Comparison of ENCODE assay signal across 9 mouse cellular contexts in the genomic region with DNA sequence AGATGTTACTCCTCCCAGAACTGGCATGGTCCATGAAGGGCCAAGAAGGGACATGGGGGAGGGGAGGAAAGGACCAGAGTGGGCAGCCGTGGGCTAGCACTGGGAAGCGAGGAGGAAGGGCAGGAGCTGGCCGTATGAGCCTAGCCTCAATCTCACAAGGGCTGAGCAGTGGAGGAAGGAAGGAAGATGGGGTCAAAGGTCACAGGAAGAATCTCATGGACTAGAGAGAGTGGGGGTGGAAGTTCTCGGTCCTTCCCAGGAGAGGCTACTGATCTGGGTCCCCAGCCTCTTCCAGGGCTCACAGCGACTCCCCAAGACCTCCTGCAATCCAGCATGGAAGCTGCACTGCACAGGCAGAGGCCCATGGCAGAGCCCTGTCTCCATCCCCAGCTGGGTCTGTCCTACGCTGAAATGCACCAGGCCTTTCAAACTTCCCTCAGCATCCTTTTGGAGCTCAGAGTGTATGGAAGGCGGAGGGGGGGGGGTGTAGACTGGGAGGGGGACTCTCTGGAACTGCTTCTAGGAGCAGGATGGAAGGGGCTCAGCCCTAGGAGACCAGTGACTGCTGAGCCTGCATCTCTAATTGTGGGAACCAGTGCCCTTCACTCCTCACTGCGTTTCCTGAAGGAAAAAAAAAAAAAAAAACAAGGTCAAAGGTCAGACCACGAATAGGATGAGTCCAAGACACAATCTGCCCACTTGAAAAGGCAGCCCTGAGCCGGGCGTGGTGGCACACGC. TPM values are rescaled to one million over a fixed set of nuclear protein-coding genes. Genes with fewer than 3 reads are reported as not detected.
DNase-seq lines count a peak whose midpoint lies in the region; ATAC-seq and TF ChIP-seq lines count a peak whose summit lies in the region.
"Had no signal": no experiment of that assay in that cellular context is flagged by ENCODE, and none has a peak within 500 bp of the region (broad histone marks: within the 10 kb centered on the region; RNA-seq: fewer than 3 reads in every experiment).

No protein-coding gene starts in this region.

- TF ChIP-seq CTCF in hindbrain, postnatal 0 days (IDR thresholded peaks at IDR 0.05; ENCODE audit: low read depth), result no peak
- TF ChIP-seq CTCF in liver, postnatal 0 days (IDR thresholded peaks at IDR 0.05; ENCODE audit: low read depth), result no peak

- peaks cover 3% of the 10 kb centered on the region; the same call in 1 of the 2 replicates for H3K4me1 ChIP-seq in heart, embryonic 15.5 days (replicated peaks)
- H3K4me1 ChIP-seq in lung, embryonic 15.5 days, result peaks cover 3% of the 10 kb centered on the region; the same call in 1 of the 2 replicates
- H3K4me1 ChIP-seq in hindbrain, postnatal 0 days (ENCODE audit: insufficient read depth, low read length), result no peaks in the 10 kb centered on the region
- no peaks in the 10 kb centered on the region for H3K4me1 ChIP-seq in liver, postnatal 0 days (ENCODE audit: insufficient read depth)

- no peaks in the 10 kb centered on the region for H3K36me3 ChIP-seq in heart, embryonic 15.5 days
- H3K36me3 ChIP-seq in lung, embryonic 15.5 days, result no peaks in the 10 kb centered on the region
- H3K36me3 ChIP-seq in hindbrain, postnatal 0 days (ENCODE audit: insufficient read depth, low read length), result no peaks in the 10 kb centered on the region
- no peaks in the 10 kb centered on the region for H3K36me3 ChIP-seq in liver, postnatal 0 days (replicated peaks; ENCODE audit: insufficient read depth, low read length)

- H3K27ac ChIP-seq in heart, embryonic 15.5 days, result no peak overlapping the region
- no peak overlapping the region for H3K27ac ChIP-seq in lung, embryonic 15.5 days
- no peak overlapping the region for H3K27ac ChIP-seq in hindbrain, postnatal 0 days
- no peak overlapping the region for H3K27ac ChIP-seq in liver, postnatal 0 days (ENCODE audit: low read depth)
- H3K27ac ChIP-seq: macrophage had no signal

- 61% methylated on average over 12 of the region's 12 CpGs for WGBS in heart, embryonic 15.5 days
- WGBS in lung, embryonic 15.5 days, result 56% methylated on average over 12 of the region's 12 CpGs
- WGBS in hindbrain, postnatal 0 days, result 49% methylated on average over 12 of the region's 12 CpGs
- 54% methylated on average over 12 of the region's 12 CpGs for WGBS in liver, postnatal 0 days (ENCODE audit: insufficient replicate concordance)

- no peaks in the 10 kb centered on the region for H3K27me3 ChIP-seq in heart, embryonic 15.5 days
- no peaks in the 10 kb centered on the region for H3K27me3 ChIP-seq in lung, embryonic 15.5 days
- H3K27me3 ChIP-seq in hindbrain, postnatal 0 days (ENCODE audit: insufficient read depth, low read length), result no peaks in the 10 kb centered on the region
- no peaks in the 10 kb centered on the region for H3K27me3 ChIP-seq in liver, postnatal 0 days (ENCODE audit: insufficient read depth, low read length)

- H3K9me3 ChIP-seq in heart, embryonic 15.5 days (replicated peaks), result no peaks in the 10 kb centered on the region
- H3K9me3 ChIP-seq in lung, embryonic 15.5 days, result no peaks in the 10 kb centered on the region
- no peaks in the 10 kb centered on the region for H3K9me3 ChIP-seq in hindbrain, postnatal 0 days (ENCODE audit: low read length)
- no peaks in the 10 kb centered on the region for H3K9me3 ChIP-seq in liver, postnatal 0 days (ENCODE audit: low read length)

- no peak overlapping the region for H3K4me2 ChIP-seq in heart, embryonic 15.5 days
- H3K4me2 ChIP-seq in lung, embryonic 15.5 days, result no peak overlapping the region
- H3K4me2 ChIP-seq in hindbrain, postnatal 0 days (ENCODE audit: low read depth, low read length), result no peak overlapping the region
- H3K4me2 ChIP-seq in liver, postnatal 0 days (ENCODE audit: low read depth, low read length), result no peak overlapping the region

- intact Hi-C loops in heart, postnatal 36 days (cut with DNase I), result loop anchor here (1.0 to 10.0 kb wide), 4 partner anchors 53 to 419 kb away; no protein-coding TSS in a partner anchor

- no peak for DNase-seq in heart, postnatal 36 days
- no peak for DNase-seq in lung, postnatal 14 days
- no peak for DNase-seq in hindbrain, postnatal 0 days (ENCODE audit: low spot score)
- no peak for DNase-seq in liver, postnatal 0 days
- DNase-seq in spleen, adult 18-20 months, result no peak
- DNase-seq in B cell, adult 2 months, result no peak

- no peak for TF ChIP-seq EP300 in liver, postnatal 0 days (IDR thresholded peaks at IDR 0.05; ENCODE audit: low read depth)

- no peak overlapping the region for H3K9ac ChIP-seq in heart, embryonic 15.5 days
- H3K9ac ChIP-seq in lung, embryonic 15.5 days, result no peak overlapping the region
- H3K9ac ChIP-seq in hindbrain, postnatal 0 days (replicated peaks; ENCODE audit: low read length), result no peak overlapping the region
- no peak overlapping the region for H3K9ac ChIP-seq in liver, postnatal 0 days (replicated peaks)

- ATAC-seq in heart, embryonic 15.5 days (replicated peaks; ENCODE audit: insufficient number of reproducible peaks, insufficient read depth, low FRiP score, low read depth), result peak; percentile 12; the same call in 1 of the 2 replicates
- ATAC-seq in lung, embryonic 15.5 days (ENCODE audit: borderline replicate concordance, extremely low read depth, low FRiP score, low TSS enrichment), result 0 out of 2 replicates have a peak, but pooled peaks have one; percentile 33
- peak; percentile 24; the same call in 1 of the 2 replicates for ATAC-seq in hindbrain, postnatal 0 days
- ATAC-seq in liver, postnatal 0 days, result peak; percentile 35; the same call in 1 of the 2 replicates

- H3K4me3 ChIP-seq in heart, embryonic 15.5 days, result no peak overlapping the region
- H3K4me3 ChIP-seq in lung, embryonic 15.5 days, result no peak overlapping the region
- H3K4me3 ChIP-seq in hindbrain, postnatal 0 days (ENCODE audit: low read length), result no peak overlapping the region
- H3K4me3 ChIP-seq in liver, postnatal 0 days (ENCODE audit: low read depth, low read length), result no peak overlapping the region

RNA-seq across cellular contexts. Expression of a gene that starts 7.9 kb away (rescaled TPM):
- polyA plus RNA-seq in heart, embryonic 15.5 days (2015; fragmentation: Nextera tagmentation; extraction: Ambion mirVana), result 15.3 and 21.8 TPM in 2 replicates
- 10 to 100 TPM; 62.5 to 65.0 TPM for total RNA-seq in heart, postnatal 36 days (2021)
- polyA plus RNA-seq in lung, embryonic 15.5 days (2015; fragmentation: Nextera tagmentation; extraction: Ambion mirVana), result 14.8 and 16.6 TPM in 2 replicates
- total RNA-seq in hindbrain, postnatal 0 days (2014; rRNA removed), result 79.2 and 79.4 TPM in 2 replicates
- 22.5 and 22.6 TPM in 2 replicates for polyA plus RNA-seq in hindbrain, postnatal 0 days (2015; fragmentation: Nextera tagmentation; extraction: Ambion mirVana)
- polyA plus RNA-seq in liver, postnatal 0 days (2015; fragmentation: Nextera tagmentation; extraction: Ambion mirVana), result 6.3 and 7.6 TPM in 2 replicates

RNA-seq across cellular contexts. Expression of a gene that starts 26.6 kb away (rescaled TPM):
- polyA plus RNA-seq in heart, embryonic 15.5 days (2015; fragmentation: Nextera tagmentation; extraction: Ambion mirVana), result 13.9 and 24.6 TPM in 2 replicates
- total RNA-seq in heart, postnatal 36 days (2021), result 10 to 100 TPM; 14.0 to 14.8 TPM
- 58.0 and 58.8 TPM in 2 replicates for polyA plus RNA-seq in lung, embryonic 15.5 days (2015; fragmentation: Nextera tagmentation; extraction: Ambion mirVana)
- total RNA-seq in hindbrain, postnatal 0 days (2014; rRNA removed), result 58.3 and 60.3 TPM in 2 replicates
- 15.8 and 16.2 TPM in 2 replicates for polyA plus RNA-seq in hindbrain, postnatal 0 days (2015; fragmentation: Nextera tagmentation; extraction: Ambion mirVana)
- 15.1 TPM in 2 replicates for polyA plus RNA-seq in liver, postnatal 0 days (2015; fragmentation: Nextera tagmentation; extraction: Ambion mirVana)
